Mouse (Mus musculus): ENCODE results near the gene Gm5849.
"Not testable (repeated sequence)": the region's sequence is repeated elsewhere in the genome, so short reads cannot be mapped to it uniquely, and the experiment has no call there.

Gm5849 gene

DNA sequence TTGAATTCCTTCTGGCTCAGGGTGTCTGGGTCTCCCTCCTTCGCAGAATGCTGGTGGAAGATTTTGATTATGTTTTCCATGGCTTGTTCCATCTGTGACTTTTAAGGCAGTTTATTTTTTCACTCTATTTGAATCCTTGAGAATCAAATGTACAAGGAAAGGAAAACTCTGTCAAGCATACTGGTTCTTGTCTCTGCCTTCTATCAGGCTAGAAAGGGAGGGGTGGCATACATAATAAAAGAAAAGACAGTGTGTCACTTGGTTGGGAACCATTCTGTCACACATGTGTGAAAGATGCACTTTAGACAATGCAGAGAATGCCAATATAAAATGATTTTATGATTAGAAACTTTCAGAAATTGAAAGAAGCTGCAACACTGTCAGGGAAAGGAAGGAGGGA lies at the start of gene Gm5849:
TSS of gene Gm5849 (minus strand) at position 101 of the 400 bp plus-strand sequence.
- not testable (repeated sequence) for DNase-seq (ENCODE audit: low read depth, low spot score)

GRCm38 (mm10) chr3:90749658-90750057 lies 28.0 kb downstream of the Gm5849 start:
- no peak for DNase-seq (ENCODE audit: low read depth, low spot score)

- DNase-seq (ENCODE audit: low read depth, low spot score): no peak
Observed at GRCm38 (mm10) chr3:90726606-90727005, 51.1 kb downstream of the Gm5849 start, which contains the start of gene Pglyrp4. Gene Pglyrp4, plus strand, starts transcription at chr3:90726906.
